Mouse (Mus musculus) embryonic facial prominence, embryonic 14.5 days (tissue): ENCODE results near the gene Slc9a8. TPM values are rescaled to one million over a fixed set of nuclear protein-coding genes. Genes with fewer than 3 reads are reported as not detected.

Experiments
- ATAC-seq: fragments of 200-750 bp; cut with Nextera tagmentation; 2 replicates; pipeline ENCODE4 v1.8.0; 2017; ENCODE audit warnings: low read depth, moderate number of reproducible peaks, moderate TSS enrichment
- DNase-seq: peaks from one replicate; pipeline ENCODE4 v3.0.0-alpha.2; 2015; ENCODE audit warnings: low spot score
- H3K27ac ChIP-seq: fragments of 300-500 bp; sonication (generic); replicated peaks from 2 replicates; pipeline ENCODE4 v1.5.1; 2014; ENCODE audit warnings: low read depth, mild to moderate bottlenecking, low read length, moderate library complexity
- H3K27me3 ChIP-seq: fragments of 300-500 bp; sonication (generic); replicated peaks from 2 replicates; pipeline ENCODE4 v1.6.1; 2014; ENCODE audit warnings: low read length; ENCODE audit not compliant: control insufficient read depth, insufficient read depth
- H3K36me3 ChIP-seq: fragments of 300-500 bp; sonication (generic); 2 replicates; pipeline ENCODE4 v1.6.1; 2014; ENCODE audit warnings: low read length, mixed read lengths; ENCODE audit not compliant: control insufficient read depth, insufficient read depth
- H3K4me1 ChIP-seq: fragments of 300-500 bp; sonication (generic); 2 replicates; pipeline ENCODE4 v1.6.1; 2014; ENCODE audit warnings: antibody characterized with exemption, low read length; ENCODE audit not compliant: control insufficient read depth, insufficient read depth
- H3K4me2 ChIP-seq: fragments of 300-500 bp; sonication (generic); 2 replicates; pipeline ENCODE4 v1.6.1; 2014; ENCODE audit warnings: low read depth, mild to moderate bottlenecking, low read length, moderate library complexity, mixed read lengths
- H3K4me3 ChIP-seq: fragments of 300-500 bp; sonication (generic); 2 replicates; pipeline ENCODE4 v1.5.1; 2014; ENCODE audit warnings: low read depth, mild to moderate bottlenecking, low read length
- H3K9ac ChIP-seq: fragments of 300-500 bp; sonication (generic); 2 replicates; pipeline ENCODE4 v1.6.1; 2014; ENCODE audit warnings: low read depth, mild to moderate bottlenecking, low read length, moderate library complexity, mixed read lengths
- H3K9me3 ChIP-seq: fragments of 300-500 bp; sonication (generic); 2 replicates; pipeline ENCODE4 v1.6.1; 2016; ENCODE audit warnings: low read length; ENCODE audit not compliant: control insufficient read depth
- WGBS: fragments of 180-500 bp; shearing (Covaris S2); extraction: QIAGEN DNeasy Blood & Tissue Kit; methylation state at CpG from one replicate; pipeline ENCODE4 v1.1.7; 2014; 5-methylcytosine and 5-hydroxymethylcytosine counted together
- polyA plus RNA-seq: library from polyadenylated mRNA; unstranded; fragments of >200 nt; fragmentation: Nextera tagmentation; extraction: Ambion mirVana; gene quantifications from 2 replicates; pipeline ENCODE4 v1.2.1, GENCODE M21; 2014

Gene Slc9a8
- polyA plus RNA-seq, 1 experiment from 2014 or later, result 13.6 TPM

GRCm38 (mm10) chr2:167399646-167400045 lies 21.9 kb upstream of the Slc9a8 start:
- Histone ChIP-seq H3K27ac (no peak overlapping the region), H3K4me3 (no peak overlapping the region), H3K27me3 (no peaks in the 10 kb centered on the region), H3K9me3 (no peaks in the 10 kb centered on the region), H3K9ac (no peak overlapping the region), H3K4me2 (no peak overlapping the region), H3K36me3 (no peaks in the 10 kb centered on the region), H3K4me1 (no peaks in the 10 kb centered on the region)
- DNase-seq, result no peak
- ATAC-seq, result no peak
- 76% methylated on average over 7 of the region's 7 CpGs for WGBS

- no peaks in the 10 kb centered on the region for H3K27me3 ChIP-seq
- 52% methylated on average over 7 of the region's 7 CpGs for WGBS
- H3K4me1 ChIP-seq, result no peaks in the 10 kb centered on the region
- H3K36me3 ChIP-seq, result no peaks in the 10 kb centered on the region
- no peak overlapping the region for H3K9ac ChIP-seq
- no peaks in the 10 kb centered on the region for H3K9me3 ChIP-seq
- peak overlapping the region; percentile 15; the same call in 1 of the 2 replicates for H3K27ac ChIP-seq
- ATAC-seq, result peak; percentile 47; the same call in 1 of the 2 replicates
- peak; percentile 36 for DNase-seq
- H3K4me3 ChIP-seq, result no peak overlapping the region
- H3K4me2 ChIP-seq, result no peak overlapping the region
Measured at GRCm38 (mm10) chr2:167403085-167403484, 18.4 kb upstream of the Slc9a8 start.

GRCm38 (mm10) chr2:167405101-167405880 lies 16.2 kb upstream of the Slc9a8 start:
- no peak overlapping the region for H3K9ac ChIP-seq
- no peak for DNase-seq
- H3K36me3 ChIP-seq, result no peaks in the 10 kb centered on the region
- no peak for ATAC-seq
- 73% methylated on average over 20 of the region's 20 CpGs for WGBS
- no peaks in the 10 kb centered on the region for H3K4me1 ChIP-seq
- H3K4me3 ChIP-seq, result no peak overlapping the region
- H3K9me3 ChIP-seq, result no peaks in the 10 kb centered on the region
- no peak overlapping the region for H3K27ac ChIP-seq
- H3K27me3 ChIP-seq, result no peaks in the 10 kb centered on the region
- H3K4me2 ChIP-seq, result no peak overlapping the region

- H3K4me1 ChIP-seq, result no peaks in the 10 kb centered on the region
- H3K36me3 ChIP-seq, result no peaks in the 10 kb centered on the region
- H3K4me3 ChIP-seq, result no peak overlapping the region
- no peak overlapping the region for H3K9ac ChIP-seq
- ATAC-seq (no peak), DNase-seq (no peak)
- H3K9me3 ChIP-seq, result no peaks in the 10 kb centered on the region
- WGBS, result 87% methylated on average over 16 of the region's 16 CpGs
- H3K27ac ChIP-seq, result no peak overlapping the region
- H3K27me3 ChIP-seq, result no peaks in the 10 kb centered on the region
- no peak overlapping the region for H3K4me2 ChIP-seq
Measured at GRCm38 (mm10) chr2:167407296-167407929, 14.1 kb upstream of the Slc9a8 start.

- Histone ChIP-seq H3K4me1 (no peaks in the 10 kb centered on the region), H3K4me2 (no peak overlapping the region), H3K9me3 (no peaks in the 10 kb centered on the region), H3K4me3 (no peak overlapping the region), H3K27ac (no peak overlapping the region), H3K9ac (no peak overlapping the region), H3K27me3 (no peaks in the 10 kb centered on the region), H3K36me3 (no peaks in the 10 kb centered on the region)
- DNase-seq, result no peak
- no peak for ATAC-seq
- 92% methylated on average over 5 of the region's 5 CpGs for WGBS
Measured at GRCm38 (mm10) chr2:167414461-167414860, 7.1 kb upstream of the Slc9a8 start.

GRCm38 (mm10) chr2:167415970-167416563 lies 5.4 kb upstream of the Slc9a8 start:
- no peak overlapping the region for H3K4me2 ChIP-seq
- WGBS, result 65% methylated on average over 8 of the region's 9 CpGs
- H3K4me1 ChIP-seq, result peaks cover 6% of the 10 kb centered on the region; the same call in 1 of the 2 replicates
- ATAC-seq (no peak), DNase-seq (no peak)
- no peak overlapping the region for H3K4me3 ChIP-seq
- H3K9ac ChIP-seq, result no peak overlapping the region
- no peaks in the 10 kb centered on the region for H3K27me3 ChIP-seq
- no peak overlapping the region for H3K27ac ChIP-seq
- H3K9me3 ChIP-seq, result no peaks in the 10 kb centered on the region
- no peaks in the 10 kb centered on the region for H3K36me3 ChIP-seq

- H3K4me3 ChIP-seq, result no peak overlapping the region
- no peak overlapping the region for H3K27ac ChIP-seq
- no peak overlapping the region for H3K9ac ChIP-seq
- no peak overlapping the region for H3K4me2 ChIP-seq
- H3K9me3 ChIP-seq, result no peaks in the 10 kb centered on the region
- no peak for ATAC-seq
- peaks cover 8% of the 10 kb centered on the region for H3K4me1 ChIP-seq
- WGBS, result 73% methylated on average over 3 of the region's 3 CpGs
- DNase-seq, result peak; percentile 18
- no peaks in the 10 kb centered on the region for H3K27me3 ChIP-seq
- H3K36me3 ChIP-seq, result no peaks in the 10 kb centered on the region
Measured at GRCm38 (mm10) chr2:167417048-167417447, 4.5 kb upstream of the Slc9a8 start.

- no peak overlapping the region for H3K9ac ChIP-seq
- ATAC-seq (no peak), DNase-seq (peak; percentile 52)
- H3K27me3 ChIP-seq, result no peaks in the 10 kb centered on the region
- H3K36me3 ChIP-seq, result no peaks in the 10 kb centered on the region
- WGBS, result 47% methylated on average over 4 of the region's 4 CpGs
- H3K4me1 ChIP-seq, result peaks cover 14% of the 10 kb centered on the region
- H3K4me3 ChIP-seq, result no peak overlapping the region
- H3K4me2 ChIP-seq, result no peak overlapping the region
- H3K27ac ChIP-seq, result no peak overlapping the region
- H3K9me3 ChIP-seq, result no peaks in the 10 kb centered on the region
Measured at GRCm38 (mm10) chr2:167417694-167418093, 3.8 kb upstream of the Slc9a8 start.
